ENCODE assay signal across 8 mouse cellular contexts in the genomic region with DNA sequence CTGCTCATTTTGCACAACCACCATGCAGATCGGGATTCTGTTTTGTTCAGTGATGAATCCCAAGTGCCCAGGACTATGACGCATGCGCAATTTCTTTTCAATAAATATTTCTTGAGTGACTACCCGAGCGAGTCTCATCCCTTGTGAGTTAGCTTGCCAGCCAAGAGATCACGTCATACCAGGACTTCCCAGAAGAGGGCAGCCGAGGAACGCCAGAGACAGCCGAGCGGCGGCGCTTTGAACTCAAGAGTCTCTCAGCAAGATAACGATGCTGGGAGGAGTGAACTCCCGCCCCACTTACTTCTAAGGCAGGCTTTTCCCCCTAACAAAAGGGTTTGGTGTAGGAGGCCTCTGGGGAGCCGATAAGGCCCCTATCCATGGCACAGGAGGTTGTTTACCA. TPM values are rescaled to one million over a fixed set of nuclear protein-coding genes. Genes with fewer than 3 reads are reported as not detected.
DNase-seq lines count a peak whose midpoint lies in the region; ATAC-seq and TF ChIP-seq lines count a peak whose summit lies in the region.

No protein-coding gene starts in this region.

- peak; percentile 97 for TF ChIP-seq CTCF in Patski (IDR thresholded peaks at IDR 0.05)

- POLR2A ChIA-PET in Patski (lab: Charles Lee): no interaction called here

- H3K27me3 ChIP-seq in Patski: no peaks in the 10 kb centered on the region

- ATAC-seq in Patski: peak; percentile 42
- peak; percentile 81 to 86; a peak in 3 of 4 replicates for ATAC-seq in hematopoietic stem cell, adult 5-6 weeks (replicated peaks in 1 of 2; ENCODE audit: insufficient read depth in 1 of 2, low FRiP score in 2 of 2, low TSS enrichment in 1 of 2, low read depth in 1 of 2, poor library complexity in 2 of 2, severe bottlenecking in 2 of 2)

- DNase-seq in Patski (ENCODE audit: low read depth, low spot score): peak; percentile 49
- peak; percentile 78 for DNase-seq in cerebellum, adult 9-10 months
- DNase-seq in forelimb bud, embryonic 11.5 days (ENCODE audit: low read depth, low spot score): peak; percentile 81
- peak; percentile 87 for DNase-seq in layer of hippocampus, adult 9-11 months
- DNase-seq in lung, postnatal 14 days: peak; percentile 90
- peak; percentile 91 for DNase-seq in retina, embryonic 14.5 days (ENCODE audit: low spot score)
- peak; percentile 82 to 87 for DNase-seq in urinary bladder, adult 18-20 months (ENCODE audit: low spot score in 2 of 2)

- CTCF ChIA-PET in Patski (lab: Charles Lee): interaction anchor here (0.7 to 1.6 kb wide), 9 partner anchors 11 to 893 kb away, joined by 3 to 7 read pairs (median 4); no protein-coding TSS in a partner anchor

- in situ Hi-C loops in Patski (cut with MboI; ENCODE audit: low pct_unique_long_range_greater_than_20kb): loop anchor here (5.0 to 10.0 kb wide), 3 partner anchors 527 to 719 kb away; a partner anchor contains a TSS

RNA-seq across cellular contexts. Expression of a gene that starts 40.1 kb away (rescaled TPM):
- polyA plus RNA-seq in Patski (2021): 49.2 TPM
- total RNA-seq in hematopoietic stem cell, adult 5-6 weeks (2017): not detected in 2 replicates

Comparison
In these comparisons a context has a peak if more than half of its experiments do, and no peak if none do; other contexts are left out.
1. Peak in every context shown above with its lines: DNase-seq and ATAC-seq.